Mouse (Mus musculus) central nervous system, embryonic 18 days (tissue): Measurements from ENCODE around the gene Lta. TPM values are rescaled to one million over a fixed set of nuclear protein-coding genes. Genes with fewer than 3 reads are reported as not detected.

ENCODE experiments used
- polyA plus RNA-seq: library from polyadenylated mRNA; depleted of rRNA; stranded (reverse); fragments of >200 nt; gene quantifications from 2 replicates; pipeline ENCODE4 v1.2.3, GENCODE M21; 2012; rRNA removed

Gene Lta
- 0.57 and 0.62 TPM in 2 replicates for polyA plus RNA-seq

GRCm38 (mm10) chr17:35204494-35205379, at the start of gene Lta:
Gene Lta (minus strand): TSS chr17:35205351.

GRCm38 (mm10) chr17:35241305-35242014, 36.3 kb upstream of the Lta start, which contains the start of gene Ddx39b:
Gene Ddx39b (plus strand): TSS chr17:35241746.

GRCm38 (mm10) chr17:35235614-35236389, 30.7 kb upstream of the Lta start, which contains the start of gene Nfkbil1:
Gene Nfkbil1 (minus strand): TSS chr17:35235792.

GRCm38 (mm10) chr17:35233114-35233980, 28.2 kb upstream of the Lta start, which contains the start of gene Atp6v1g2:
Gene Atp6v1g2 (plus strand): TSS chr17:35233660.

GRCm38 (mm10) chr17:35220156-35220952, 15.2 kb upstream of the Lta start, which contains the start of gene Gm16181:
Gene Gm16181 (plus strand): TSS chr17:35220834.

GRCm38 (mm10) chr17:35201787-35202186, 3.4 kb downstream of the Lta start, which contains the start of gene Tnf:
Gene Tnf (minus strand): TSS chr17:35202007.

GRCm38 (mm10) chr17:35193881-35194843, 11.0 kb downstream of the Lta start, which contains the start of gene Ltb:
Gene Ltb (plus strand): TSS chr17:35194439.

GRCm38 (mm10) chr17:35187959-35188610, 17.1 kb downstream of the Lta start, which contains the start of gene Lst1:
Gene Lst1 (minus strand): TSS chr17:35188439.

GRCm38 (mm10) chr17:35175968-35176367, 29.2 kb downstream of the Lta start, which contains the start of gene Aif1:
Gene Aif1 (minus strand): TSS chr17:35176068.

GRCm38 (mm10) chr17:35164568-35165450, 40.3 kb downstream of the Lta start, which contains the start of gene Prrc2a:
Gene Prrc2a (minus strand): TSS chr17:35164897.

Other genes with a start within 250 kb of the Lta start
- 8.8 and 9.7 TPM in 2 replicates for gene Hspa1b, start 246.1 kb downstream of the Lta start, polyA plus RNA-seq
- not detected in 2 replicates for gene Gm20481, start 235.4 kb downstream of the Lta start, polyA plus RNA-seq
- 13.2 and 13.5 TPM in 2 replicates for gene Hspa1a, start 233.2 kb downstream of the Lta start, polyA plus RNA-seq
- 0.62 and 0.90 TPM in 2 replicates for gene Hspa1l, start 232.6 kb downstream of the Lta start, polyA plus RNA-seq
- 93.6 and 101 TPM in 2 replicates for gene Lsm2, start 223.5 kb downstream of the Lta start, polyA plus RNA-seq
- gene Vars, start 204.4 kb downstream of the Lta start, polyA plus RNA-seq: 78.1 and 85.3 TPM in 2 replicates
- gene Vwa7, start 188.8 kb downstream of the Lta start, polyA plus RNA-seq: 0.48 TPM in 2 replicates
- 2.1 and 2.3 TPM in 2 replicates for gene Sapcd1, start 177.3 kb downstream of the Lta start, polyA plus RNA-seq
- gene Msh5, start 158.6 kb downstream of the Lta start, polyA plus RNA-seq: 2.7 and 3.0 TPM in 2 replicates
- 45.7 and 47.6 TPM in 2 replicates for gene Clic1, start 155.4 kb downstream of the Lta start, polyA plus RNA-seq
- gene Ddah2, start 146.3 kb downstream of the Lta start, polyA plus RNA-seq: 243 and 254 TPM in 2 replicates
- gene Ly6g6c, start 140.0 kb downstream of the Lta start, polyA plus RNA-seq: 2.1 TPM in 1 of 2 replicates, not detected in the other
- gene Mpig6b, start 139.2 kb downstream of the Lta start, polyA plus RNA-seq: 0.03 and 0.10 TPM in 2 replicates
- 6.6 and 10.1 TPM in 2 replicates for gene Ly6g6e, start 128.4 kb downstream of the Lta start, polyA plus RNA-seq
- gene Ly6g6d, start 127.3 kb downstream of the Lta start, polyA plus RNA-seq: 1.3 and 1.6 TPM in 2 replicates
- 0.09 and 0.19 TPM in 2 replicates for gene Ly6g6f, start 119.7 kb downstream of the Lta start, polyA plus RNA-seq
- 110 and 114 TPM in 2 replicates for gene Abhd16a, start 116.1 kb downstream of the Lta start, polyA plus RNA-seq
- not detected in 2 replicates for gene Ly6g5c, start 97.1 kb downstream of the Lta start, polyA plus RNA-seq
- 2.3 TPM in 2 replicates for gene Ly6g5b, start 89.9 kb downstream of the Lta start, polyA plus RNA-seq
- gene Gpank1, start 83.9 kb downstream of the Lta start, polyA plus RNA-seq: 17.4 and 18.3 TPM in 2 replicates
- gene Csnk2b, start 83.3 kb downstream of the Lta start, polyA plus RNA-seq: 170 and 198 TPM in 2 replicates
- 5.2 and 5.6 TPM in 2 replicates for gene D17H6S53E, start 79.0 kb downstream of the Lta start, polyA plus RNA-seq
- 0.65 and 0.84 TPM in 2 replicates for gene Apom, start 73.3 kb downstream of the Lta start, polyA plus RNA-seq
- gene Bag6, start 70.2 kb downstream of the Lta start, polyA plus RNA-seq: 237 and 290 TPM in 2 replicates
- gene Prrc2a, start 40.5 kb downstream of the Lta start, polyA plus RNA-seq: 228 and 250 TPM in 2 replicates
- 3.7 and 3.9 TPM in 2 replicates for gene Aif1, start 29.3 kb downstream of the Lta start, polyA plus RNA-seq
- gene Lst1, start 16.9 kb downstream of the Lta start, polyA plus RNA-seq: 15.7 and 18.5 TPM in 2 replicates
- gene Ltb, start 10.9 kb downstream of the Lta start, polyA plus RNA-seq: 0.76 and 0.84 TPM in 2 replicates
- 0.05 TPM in 2 replicates for gene Tnf, start 3.3 kb downstream of the Lta start, polyA plus RNA-seq
- not detected in 2 replicates for gene Gm16181, start 15.5 kb upstream of the Lta start, polyA plus RNA-seq
- gene Atp6v1g2, start 28.3 kb upstream of the Lta start, polyA plus RNA-seq: 147 and 148 TPM in 2 replicates
- gene Nfkbil1, start 30.4 kb upstream of the Lta start, polyA plus RNA-seq: 14.3 and 14.8 TPM in 2 replicates
- gene Ddx39b, start 36.4 kb upstream of the Lta start, polyA plus RNA-seq: 727 and 778 TPM in 2 replicates
- gene H2-D1, start 57.4 kb upstream of the Lta start, polyA plus RNA-seq: 60.4 and 60.8 TPM in 2 replicates
- gene H2-Q1, start 115.1 kb upstream of the Lta start, polyA plus RNA-seq: 0.27 and 0.48 TPM in 2 replicates
- 7.8 and 8.7 TPM in 2 replicates for gene H2-Q2, start 136.9 kb upstream of the Lta start, polyA plus RNA-seq
- 3.3 and 3.5 TPM in 2 replicates for gene H2-Q4, start 174.3 kb upstream of the Lta start, polyA plus RNA-seq
- 1.0 and 1.2 TPM in 2 replicates for gene H2-Q6, start 219.5 kb upstream of the Lta start, polyA plus RNA-seq
- 3.6 and 4.1 TPM in 2 replicates for gene H2-Q7, start 233.8 kb upstream of the Lta start, polyA plus RNA-seq